Mouse (Mus musculus) thymus, adult 2 months (tissue): ENCODE results near the gene Fgf18.

ENCODE experiments used
- CTCF ChIP-seq: fragments of 200-500 bp; IDR thresholded peaks from 2 replicates; pipeline ENCODE4 v1.5.1; 2012; ENCODE audit warnings: mild to moderate bottlenecking, control low read depth, low read length, moderate library complexity, borderline replicate concordance; ENCODE audit not compliant: control insufficient read depth, poor library complexity, insufficient read depth; ENCODE audit errors: extremely low read depth
- POLR2A ChIP-seq: fragments of 200-500 bp; IDR thresholded peaks from 2 replicates; pipeline ENCODE4 v1.6.1; 2012; ENCODE audit warnings: mild to moderate bottlenecking, low read length, control low read depth, moderate library complexity; ENCODE audit not compliant: control insufficient read depth, poor library complexity, insufficient read depth; ENCODE audit errors: extremely low read depth

GRCm38 (mm10) chr11:33143906-33144305, 3.3 kb downstream of the Fgf18 start:
- TF ChIP-seq CTCF (no peak), POLR2A (no peak)
